Mouse (Mus musculus): ENCODE results near the gene Lmbrd1.

- TF ChIP-seq POLR2A (IDR thresholded peaks at IDR 0.05; ENCODE audit: insufficient read length, low read depth) (no peak), E2F4 (IDR thresholded peaks at IDR 0.05; ENCODE audit: insufficient read depth) (no peak), USF1 (IDR thresholded peaks at IDR 0.05; ENCODE audit: low read depth) (no peak), CEBPB (IDR thresholded peaks at IDR 0.05; ENCODE audit: insufficient read depth, poor library complexity, severe bottlenecking) (no peak), TCF12 (IDR thresholded peaks at IDR 0.05; ENCODE audit: insufficient read depth, poor library complexity, severe bottlenecking) (no peak), MYOG (IDR thresholded peaks at IDR 0.05; ENCODE audit: control insufficient read depth in 1 of 3, insufficient read depth in 1 of 3, insufficient read length in 2 of 3, low read depth in 2 of 3) (no peak), MYOD1 (IDR thresholded peaks at IDR 0.05; ENCODE audit: control insufficient read depth in 1 of 3, insufficient read length in 2 of 3, low read depth in 2 of 3) (no peak), MAX (IDR thresholded peaks at IDR 0.05; ENCODE audit: low read depth) (no peak), REST (IDR thresholded peaks at IDR 0.05; ENCODE audit: insufficient read depth, insufficient read length) (no peak), POLR2AphosphoS2 (IDR thresholded peaks at IDR 0.05; ENCODE audit: insufficient read length, low read depth) (no peak), TCF3 (IDR thresholded peaks at IDR 0.05; ENCODE audit: insufficient read length, low read depth) (no peak), SRF (IDR thresholded peaks at IDR 0.05; ENCODE audit: control insufficient read depth, insufficient read length, low read depth) (no peak)
Measured at GRCm38 (mm10) chr1:24734866-24735265, 56.4 kb downstream of the Lmbrd1 start.

Measured in myocyte (in vitro differentiated cells).